Mouse (Mus musculus) brain, embryonic 14.5 days (tissue): ENCODE data around the gene Sash1. TPM values are rescaled to one million over a fixed set of nuclear protein-coding genes. Genes with fewer than 3 reads are reported as not detected.

Experiments
- DNase-seq: peaks from one replicate; pipeline ENCODE4 v3.0.0-alpha.2; 2011; ENCODE audit warnings: low read depth
- CTCF ChIP-seq: fragments of 200-500 bp; IDR thresholded peaks from 2 replicates; pipeline ENCODE4 v1.5.1; 2012; ENCODE audit warnings: inconsistent platforms, mild to moderate bottlenecking, moderate library complexity, borderline replicate concordance; ENCODE audit not compliant: insufficient read depth, insufficient read length; ENCODE audit errors: extremely low read depth
- POLR2A ChIP-seq: fragments of 200-500 bp; IDR thresholded peaks from 2 replicates; pipeline ENCODE4 v1.6.1; 2012; ENCODE audit warnings: mild to moderate bottlenecking, inconsistent platforms, borderline replicate concordance; ENCODE audit not compliant: poor library complexity, insufficient read depth, insufficient read length, severe bottlenecking; ENCODE audit errors: extremely low read depth
- polyA plus RNA-seq: library from polyadenylated mRNA; depleted of rRNA; stranded (reverse); fragments of >200 nt; gene quantifications from 2 replicates; pipeline ENCODE4 v1.2.3, GENCODE M21; 2012

Sash1 gene
- polyA plus RNA-seq, 1 experiment, result 18.0 TPM

- DNase-seq, result no peak
- TF ChIP-seq CTCF, result no peak
- TF ChIP-seq POLR2A, result no peak
These were observed 31.9 kb upstream of the Sash1 start for GRCm38 (mm10) chr10:8917798-8918197.

DNA sequence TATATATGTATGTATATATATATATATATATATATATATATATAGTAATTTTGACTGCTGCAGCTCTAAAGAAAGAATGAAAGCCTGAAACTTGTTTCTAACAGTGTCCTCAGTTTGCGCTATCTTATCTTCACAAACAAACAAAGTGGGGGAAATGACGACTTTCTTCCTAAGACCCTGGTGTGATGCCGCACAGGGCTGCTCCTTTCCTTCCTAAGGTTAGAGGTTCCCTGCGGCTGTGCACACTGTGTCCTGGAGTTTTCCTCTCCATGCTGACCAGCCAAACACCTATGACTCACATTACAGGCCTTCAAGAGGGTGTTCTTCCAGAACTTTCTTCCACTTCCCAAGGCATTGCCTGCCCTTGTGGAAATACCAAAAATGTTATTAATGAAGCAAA lies 31.5 kb upstream of the Sash1 start:
- TF ChIP-seq POLR2A (no peak), CTCF (no peak)
- DNase-seq, result no peak

GRCm38 (mm10) chr10:8915755-8916154 lies 29.9 kb upstream of the Sash1 start:
- TF ChIP-seq POLR2A (no peak), CTCF (no peak)

GRCm38 (mm10) chr10:8913904-8914303 lies 28.0 kb upstream of the Sash1 start:
- DNase-seq, result no peak

More at GRCm38 (mm10) chr10:8915755-8916154, 29.9 kb upstream of the Sash1 start:
- no peak for DNase-seq

GRCm38 (mm10) chr10:8912706-8913275 lies 26.9 kb upstream of the Sash1 start:
- DNase-seq, result no peak
- TF ChIP-seq POLR2A (no peak), CTCF (no peak)

More at GRCm38 (mm10) chr10:8913904-8914303, 28.0 kb upstream of the Sash1 start:
- TF ChIP-seq CTCF (no peak), POLR2A (no peak)

- no peak for TF ChIP-seq POLR2A
- no peak for TF ChIP-seq CTCF
These were observed 26.3 kb upstream of the Sash1 start for GRCm38 (mm10) chr10:8912213-8912612.

DNA sequence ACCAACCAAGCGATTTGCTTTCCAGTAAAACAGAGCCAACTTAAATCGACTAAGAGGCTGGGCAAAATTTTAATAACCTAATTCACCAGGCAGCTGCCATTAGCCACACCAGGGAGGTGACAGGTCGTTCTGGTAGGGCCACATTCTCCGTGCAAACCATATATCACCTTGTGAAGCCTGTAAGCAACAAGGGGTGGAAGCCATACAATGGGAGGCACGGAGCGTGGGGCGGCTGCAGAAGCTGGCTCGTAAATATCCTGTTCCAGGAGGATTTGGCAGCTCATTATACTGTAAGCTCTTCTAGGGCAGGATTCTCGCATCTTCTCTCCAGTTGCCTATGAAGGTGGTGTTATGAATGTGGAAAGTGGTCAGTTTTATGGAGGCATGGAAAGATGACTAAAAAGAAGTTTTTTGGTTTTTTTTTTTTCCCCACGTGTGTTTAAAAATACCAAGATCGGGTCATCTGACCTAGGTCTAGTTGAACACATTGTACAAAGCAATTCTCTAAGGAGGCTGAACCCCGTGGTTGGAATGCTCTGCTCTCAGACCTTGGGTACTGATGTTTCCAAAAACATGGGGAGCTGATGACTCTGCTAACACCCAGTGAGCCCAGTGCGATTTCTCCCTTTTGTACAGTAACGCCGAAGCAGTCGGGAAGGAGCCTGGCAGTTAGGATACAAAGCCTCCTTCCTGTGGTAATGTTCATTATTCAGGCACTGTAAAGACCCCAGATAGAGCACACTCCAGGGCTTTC lies 24.5 kb upstream of the Sash1 start:
- TF ChIP-seq POLR2A (no peak), CTCF (no peak)
- no peak for DNase-seq

More at GRCm38 (mm10) chr10:8912213-8912612, 26.3 kb upstream of the Sash1 start:
- DNase-seq, result no peak

- no peak for DNase-seq
- no peak for TF ChIP-seq POLR2A
- no peak for TF ChIP-seq CTCF
These were observed 17.2 kb upstream of the Sash1 start for GRCm38 (mm10) chr10:8903086-8903485.

GRCm38 (mm10) chr10:8902412-8902811 lies 16.5 kb upstream of the Sash1 start:
- TF ChIP-seq POLR2A (no peak), CTCF (no peak)
- no peak for DNase-seq

GRCm38 (mm10) chr10:8898831-8899511 lies 13.1 kb upstream of the Sash1 start:
- TF ChIP-seq CTCF, result no peak
- TF ChIP-seq POLR2A, result no peak
- DNase-seq, result no peak

- DNase-seq, result no peak
- no peak for TF ChIP-seq POLR2A
- TF ChIP-seq CTCF, result no peak
These were observed 12.4 kb upstream of the Sash1 start for GRCm38 (mm10) chr10:8898099-8898777.

DNA sequence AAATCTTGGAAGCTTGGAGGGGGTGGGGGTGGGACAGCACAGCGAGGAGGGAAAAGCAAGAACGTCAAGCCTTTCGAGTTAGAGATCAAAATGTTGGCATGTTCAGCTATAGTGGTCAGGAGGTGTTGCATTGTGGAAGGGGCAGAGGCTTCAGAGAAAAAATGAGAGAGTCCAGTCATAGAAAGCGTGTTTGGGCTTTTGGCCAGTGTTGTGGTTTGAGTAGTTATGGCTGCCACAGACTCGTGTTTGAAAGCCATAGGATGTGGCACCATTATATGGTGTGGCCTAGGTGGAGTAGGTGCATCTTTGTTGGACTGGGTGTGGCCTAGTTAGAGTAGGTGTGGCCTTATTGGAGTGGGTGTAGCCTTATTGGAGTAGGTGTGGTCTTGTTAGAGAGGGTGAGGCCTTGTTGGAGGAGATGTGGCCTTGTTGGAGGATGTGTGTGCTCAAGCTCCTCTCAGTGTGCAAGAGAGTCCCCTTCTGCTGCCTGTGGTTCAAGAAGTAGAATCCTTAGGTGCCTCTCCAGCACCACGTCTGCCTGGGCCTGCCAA lies 9.2 kb upstream of the Sash1 start:
- TF ChIP-seq POLR2A (no peak), CTCF (no peak)

More for the DNA sequence above, 9.2 kb upstream of the Sash1 start:
- DNase-seq, result no peak
